Mouse (Mus musculus): ENCODE results near the gene Vmn1r83. TPM values are rescaled to one million over a fixed set of nuclear protein-coding genes. Genes with fewer than 3 reads are reported as not detected.

Vmn1r83 gene
- 0.09 TPM in 1 of 2 replicates, not detected in the other for polyA plus RNA-seq (2016; fragmentation: Nextera tagmentation; extraction: Ambion mirVana)

DNA sequence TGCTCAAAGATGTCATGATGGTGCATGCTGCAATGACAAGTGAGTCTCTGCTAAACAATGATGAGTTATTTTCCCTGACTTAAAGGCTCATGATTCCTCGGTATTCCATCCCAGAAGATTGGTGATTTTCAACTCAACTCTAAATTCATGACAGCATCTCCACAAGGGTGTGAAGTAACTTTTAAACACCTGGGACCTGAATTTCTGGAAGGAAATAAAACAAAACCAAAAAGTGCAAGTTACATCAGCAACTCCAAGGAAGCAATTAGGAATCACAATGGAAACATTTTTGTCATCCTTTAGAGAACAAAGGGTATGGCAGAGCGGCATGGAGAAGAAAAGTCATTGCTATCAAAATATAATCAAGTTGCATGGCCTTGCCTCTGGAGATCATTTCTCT is at the start of gene Vmn1r83:
TSS of gene Vmn1r83 (minus strand) at position 101 of the 400 bp plus-strand sequence.
- Histone ChIP-seq H3K9me3 (replicated peaks) (peaks cover 8% of the 10 kb centered on the region; the same call in 1 of the 2 replicates), H3K36me3 (no peaks in the 10 kb centered on the region), H3K27me3 (ENCODE audit: low read depth, poor library complexity, severe bottlenecking) (no peaks in the 10 kb centered on the region), H3K27ac (no peak within 1 kb of the TSS), H3K4me1 (no peaks in the 10 kb centered on the region), H3K4me3 (no peak within 1 kb of the TSS)
- 81% methylated on average over 2 of the region's 2 CpGs for WGBS
- no peak for DNase-seq (ENCODE audit: low spot score)

DNA sequence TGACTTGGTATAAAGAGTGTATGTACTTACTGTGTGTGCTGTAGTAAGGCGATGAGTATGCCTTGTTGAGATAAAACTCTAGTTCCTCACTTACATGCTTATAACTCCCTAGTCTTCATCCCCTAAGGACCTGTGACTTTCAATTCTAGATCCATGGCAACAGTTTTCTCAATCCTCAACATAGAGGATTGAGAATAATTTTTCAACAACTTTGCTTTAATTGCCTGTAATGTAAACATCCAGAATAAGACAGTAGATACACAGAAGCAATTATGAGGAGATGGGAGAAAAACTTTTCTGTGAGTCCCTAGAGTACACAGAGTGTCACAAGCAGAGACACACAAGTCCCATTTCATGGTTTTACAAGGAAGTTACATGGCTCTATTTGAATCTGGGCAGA is 39.9 kb upstream of the Vmn1r83 start, which contains the start of gene Vmn1r84:
TSS of gene Vmn1r84 (minus strand) at position 101 of the 400 bp plus-strand sequence.
- Histone ChIP-seq H3K36me3 (no peaks in the 10 kb centered on the region), H3K4me3 (no peak within 1 kb of the TSS), H3K27me3 (ENCODE audit: low read depth, poor library complexity, severe bottlenecking) (no peaks in the 10 kb centered on the region), H3K27ac (no peak within 1 kb of the TSS), H3K4me1 (no peaks in the 10 kb centered on the region), H3K9me3 (replicated peaks) (no peaks in the 10 kb centered on the region)
- DNase-seq (ENCODE audit: low spot score) = no peak
- 77% methylated on average over 1 of the region's 1 CpGs for WGBS

DNA sequence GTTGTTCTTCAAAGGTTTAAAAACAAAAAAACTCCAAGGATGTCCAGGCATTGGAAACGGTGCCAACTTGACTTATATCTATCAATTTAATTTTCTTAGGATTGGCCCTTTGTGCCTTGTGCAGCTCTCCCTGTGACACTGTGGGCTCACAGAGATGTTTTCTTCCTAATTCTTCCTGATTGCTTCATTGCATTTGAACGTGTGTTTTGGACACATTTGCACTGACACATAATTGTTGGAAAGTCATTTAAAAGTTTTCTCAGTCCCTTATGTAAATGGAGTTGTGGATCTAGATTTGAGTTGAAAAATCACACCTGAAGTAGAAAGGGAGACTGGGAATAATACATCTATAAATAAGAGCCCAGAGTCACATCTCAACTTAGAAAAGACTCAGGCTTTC is 29.2 kb downstream of the Vmn1r83 start, which contains the start of gene Vmn1r82:
TSS of gene Vmn1r82 (plus strand) at position 301 of the 400 bp plus-strand sequence.
- Histone ChIP-seq H3K4me3 (no peak within 1 kb of the TSS), H3K27me3 (ENCODE audit: low read depth, poor library complexity, severe bottlenecking) (no peaks in the 10 kb centered on the region), H3K9me3 (replicated peaks) (no peaks in the 10 kb centered on the region), H3K27ac (no peak within 1 kb of the TSS), H3K36me3 (no peaks in the 10 kb centered on the region), H3K4me1 (no peaks in the 10 kb centered on the region)
- DNase-seq (ENCODE audit: low spot score) = no peak
- 68% methylated on average over 2 of the region's 2 CpGs for WGBS

Small RNA genes lying within 50 kb of the gene (microRNA-seq; reads per million reads assigned to microRNA genes)
- not detected for gene Gm23521

Other genes with a start within 250 kb of the Vmn1r83 start
- not detected in 2 replicates for gene Vmn1r78, start 179.2 kb downstream of the Vmn1r83 start, polyA plus RNA-seq (2016; fragmentation: Nextera tagmentation; extraction: Ambion mirVana)
- gene Vmn1r79, start 158.2 kb downstream of the Vmn1r83 start, polyA plus RNA-seq (2016; fragmentation: Nextera tagmentation; extraction: Ambion mirVana) = not detected in 2 replicates
- not detected in 2 replicates for gene Vmn1r80, start 140.2 kb downstream of the Vmn1r83 start, polyA plus RNA-seq (2016; fragmentation: Nextera tagmentation; extraction: Ambion mirVana)
- gene Vmn1r81, start 61.2 kb downstream of the Vmn1r83 start, polyA plus RNA-seq (2016; fragmentation: Nextera tagmentation; extraction: Ambion mirVana) = not detected in 2 replicates
- not detected in 2 replicates for gene Vmn1r82, start 29.1 kb downstream of the Vmn1r83 start, polyA plus RNA-seq (2016; fragmentation: Nextera tagmentation; extraction: Ambion mirVana)
- not detected in 2 replicates for gene Vmn1r84, start 39.8 kb upstream of the Vmn1r83 start, polyA plus RNA-seq (2016; fragmentation: Nextera tagmentation; extraction: Ambion mirVana)
- 4.6 and 4.8 TPM in 2 replicates for gene Zfp551, start 93.3 kb upstream of the Vmn1r83 start, polyA plus RNA-seq (2016; fragmentation: Nextera tagmentation; extraction: Ambion mirVana)
- 29.8 and 36.1 TPM in 2 replicates for gene Zfp606, start 148.8 kb upstream of the Vmn1r83 start, polyA plus RNA-seq (2016; fragmentation: Nextera tagmentation; extraction: Ambion mirVana)
- not detected in 2 replicates for gene 2900092C05Rik, start 183.0 kb upstream of the Vmn1r83 start, polyA plus RNA-seq (2016; fragmentation: Nextera tagmentation; extraction: Ambion mirVana)